Mouse (Mus musculus) kidney, embryonic 16.5 days (tissue): Measurements from ENCODE around the gene Agrp. TPM values are rescaled to one million over a fixed set of nuclear protein-coding genes. Genes with fewer than 3 reads are reported as not detected.
A peak's percentile ranks its signal among the peaks of the same experiment; 100 is the strongest.

Experiments used
- ATAC-seq: fragments of 200-750 bp; cut with Nextera tagmentation; 2 replicates; pipeline ENCODE4 v1.8.0; 2017; ENCODE audit warnings: moderate TSS enrichment; ENCODE audit not compliant: low FRiP score, low TSS enrichment
- H3K27ac ChIP-seq: fragments of 300-500 bp; sonication (generic); 2 replicates; pipeline ENCODE4 v1.5.1; 2014; ENCODE audit warnings: low read length
- H3K27me3 ChIP-seq: fragments of 300-500 bp; sonication (generic); 2 replicates; pipeline ENCODE4 v1.6.1; 2014; ENCODE audit warnings: low read length, control low read depth, mixed read lengths; ENCODE audit not compliant: insufficient read depth
- H3K36me3 ChIP-seq: fragments of 300-500 bp; sonication (generic); 2 replicates; pipeline ENCODE4 v1.6.1; 2014; ENCODE audit warnings: low read length, control low read depth, mixed read lengths; ENCODE audit not compliant: insufficient read depth
- H3K4me1 ChIP-seq: fragments of 300-500 bp; sonication (generic); 2 replicates; pipeline ENCODE4 v1.6.1; 2014; ENCODE audit warnings: low read length, control low read depth, mixed read lengths; ENCODE audit not compliant: insufficient read depth
- H3K4me2 ChIP-seq: fragments of 300-500 bp; sonication (generic); replicated peaks from 2 replicates; pipeline ENCODE4 v1.6.1; 2014; ENCODE audit warnings: low read depth, low read length
- H3K4me3 ChIP-seq: fragments of 300-500 bp; sonication (generic); 2 replicates; pipeline ENCODE4 v1.5.1; 2014; ENCODE audit warnings: mild to moderate bottlenecking, low read length
- H3K9ac ChIP-seq: fragments of 300-500 bp; sonication (generic); replicated peaks from 2 replicates; pipeline ENCODE4 v1.6.1; 2014; ENCODE audit warnings: low read length
- H3K9me3 ChIP-seq: fragments of 300-500 bp; sonication (generic); 2 replicates; pipeline ENCODE4 v1.6.1; 2016; ENCODE audit warnings: low read length, control low read depth
- WGBS: fragments of 180-500 bp; shearing (Covaris S2); extraction: QIAGEN DNeasy Blood & Tissue Kit; methylation state at CpG from one replicate; pipeline ENCODE4 v1.1.7; 2014; 5-methylcytosine and 5-hydroxymethylcytosine counted together
- polyA plus RNA-seq: library from polyadenylated mRNA; unstranded; fragments of >200 nt; fragmentation: Nextera tagmentation; extraction: Ambion mirVana; gene quantifications from 2 replicates; pipeline ENCODE4 v1.2.1, GENCODE M21; 2015

Agrp gene
- polyA plus RNA-seq, 1 experiment from 2014 or later = 0.84 TPM

DNA sequence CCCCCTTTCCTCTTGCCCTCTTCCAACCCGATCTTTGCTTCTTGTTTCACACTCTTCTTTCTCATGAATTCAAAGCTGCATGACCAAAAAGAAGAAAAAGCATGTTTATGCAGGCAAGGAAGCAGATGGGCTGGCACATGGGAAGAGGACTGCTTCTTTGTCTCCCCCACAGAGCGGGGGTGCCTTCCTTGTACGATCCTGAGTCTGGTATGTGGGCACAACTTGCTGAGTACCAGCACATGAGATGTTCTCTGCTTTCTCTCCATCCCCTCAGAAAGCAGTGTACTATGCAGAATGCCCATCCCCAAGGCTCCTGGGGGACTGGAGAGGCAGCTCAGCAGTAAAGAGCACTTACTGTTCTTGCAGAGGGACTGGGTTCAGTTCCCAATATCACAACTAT is 12.8 kb downstream of the Agrp start:
- no peak overlapping the region; the same call in 1 of the 2 replicates for H3K9ac ChIP-seq
- no peak overlapping the region for H3K4me2 ChIP-seq
- no peaks in the 10 kb centered on the region for H3K27me3 ChIP-seq
- peak overlapping the region; percentile 92 for H3K27ac ChIP-seq
- 31% methylated on average over 3 of the region's 3 CpGs for WGBS
- no peak overlapping the region for H3K4me3 ChIP-seq
- H3K9me3 ChIP-seq = no peaks in the 10 kb centered on the region
- ATAC-seq = no peak
- H3K4me1 ChIP-seq = peaks cover 39% of the 10 kb centered on the region
- H3K36me3 ChIP-seq = peaks cover 25% of the 10 kb centered on the region

DNA sequence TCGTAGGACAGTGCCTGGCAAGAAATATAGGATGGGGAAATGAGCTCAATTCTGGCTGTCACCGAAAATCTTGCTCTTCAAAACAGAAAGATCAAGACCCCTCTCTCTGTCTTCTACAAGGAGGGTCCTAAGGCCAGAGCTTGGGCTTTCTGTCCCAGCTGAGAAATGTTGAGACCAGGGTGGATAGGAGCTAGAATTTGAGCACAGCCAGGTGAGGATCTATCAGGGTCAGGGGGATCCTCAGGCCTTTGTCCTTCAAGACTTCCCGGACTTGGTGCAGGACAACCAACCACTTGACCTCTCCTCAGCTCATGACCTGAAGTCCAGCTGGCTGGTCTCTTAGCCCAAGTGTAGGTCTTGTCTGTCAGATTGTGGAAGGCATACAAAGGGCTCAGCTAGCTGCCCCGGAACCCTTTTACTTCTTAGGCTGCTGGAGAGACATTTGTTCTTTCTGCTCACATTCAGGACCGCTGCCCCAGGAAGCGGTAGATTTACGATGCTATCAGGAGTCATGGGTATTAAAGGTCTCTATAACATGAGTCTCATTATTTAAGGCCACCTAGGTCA is 13.4 kb downstream of the Agrp start:
- Histone ChIP-seq H3K27ac (peak overlapping the region; percentile 92; the same call in 1 of the 2 replicates), H3K4me3 (no peak overlapping the region), H3K27me3 (no peaks in the 10 kb centered on the region), H3K9ac (0 out of 2 replicates have a peak overlapping the region, but pooled peaks have one; percentile 0), H3K4me2 (0 out of 2 replicates have a peak overlapping the region, but pooled peaks have one; percentile 27), H3K9me3 (no peaks in the 10 kb centered on the region), H3K36me3 (peaks cover 31% of the 10 kb centered on the region), H3K4me1 (peaks cover 39% of the 10 kb centered on the region)
- 16% methylated on average over 7 of the region's 7 CpGs for WGBS
- no peak for ATAC-seq

DNA sequence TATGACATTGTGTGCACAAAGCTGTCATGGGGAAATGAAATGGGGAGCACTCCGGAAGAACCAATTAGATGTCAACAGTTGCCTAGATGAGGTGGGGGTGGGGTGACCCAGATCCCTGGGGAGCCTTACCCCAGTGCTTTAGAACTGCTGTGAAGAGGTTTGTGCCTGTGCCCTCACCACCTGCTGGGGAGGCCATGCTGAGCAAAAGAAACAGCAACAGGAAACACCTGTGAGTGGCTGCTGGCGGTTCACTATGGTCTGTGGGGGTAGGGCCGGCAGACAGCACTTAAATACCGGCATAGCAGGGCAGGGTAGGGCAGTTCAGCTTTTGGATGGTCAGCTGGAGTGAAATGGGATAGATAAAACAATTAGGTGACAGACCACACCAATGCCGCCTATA is 14.1 kb downstream of the Agrp start:
- H3K36me3 ChIP-seq = peaks cover 37% of the 10 kb centered on the region
- peak overlapping the region; percentile 27 for H3K4me2 ChIP-seq
- 12% methylated on average over 5 of the region's 5 CpGs for WGBS
- peak overlapping the region; percentile 92 for H3K27ac ChIP-seq
- H3K9me3 ChIP-seq = no peaks in the 10 kb centered on the region
- ATAC-seq = peak; percentile 20; the same call in 1 of the 2 replicates
- H3K4me3 ChIP-seq = 0 out of 2 replicates have a peak overlapping the region, but pooled peaks have one; percentile 11
- H3K27me3 ChIP-seq = no peaks in the 10 kb centered on the region
- peak overlapping the region; percentile 0; the same call in 1 of the 2 replicates for H3K9ac ChIP-seq
- H3K4me1 ChIP-seq = peaks cover 39% of the 10 kb centered on the region

DNA sequence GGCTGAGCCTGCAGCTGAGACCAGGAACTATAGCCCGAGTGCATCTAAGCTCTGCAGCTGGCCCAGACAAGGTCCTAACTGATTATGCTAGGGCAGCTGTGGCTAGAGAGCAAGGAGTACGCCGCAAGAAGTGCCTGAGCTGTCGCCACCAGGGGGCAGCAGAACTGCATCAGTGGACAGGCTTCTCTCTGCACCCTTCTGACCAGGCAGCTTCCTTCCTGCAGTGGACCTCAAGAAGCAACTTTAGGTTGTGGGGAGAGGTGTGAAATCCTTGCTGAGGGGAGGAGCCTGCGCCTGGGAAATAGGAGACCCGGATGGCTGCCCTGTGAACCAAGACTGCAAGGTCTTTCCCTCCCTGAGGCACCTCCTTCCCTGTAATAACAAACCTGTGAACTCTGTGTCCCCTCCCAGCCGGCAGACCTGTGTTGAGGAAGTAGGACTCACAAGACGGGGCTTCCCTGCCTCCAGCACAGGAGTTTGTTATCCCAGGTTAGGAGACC is 14.7 kb downstream of the Agrp start:
- H3K4me3 ChIP-seq = no peak overlapping the region
- H3K9me3 ChIP-seq = no peaks in the 10 kb centered on the region
- H3K27ac ChIP-seq = peak overlapping the region; percentile 92
- H3K4me2 ChIP-seq = peak overlapping the region; percentile 27
- ATAC-seq = peak; percentile 94
- peaks cover 43% of the 10 kb centered on the region for H3K36me3 ChIP-seq
- H3K27me3 ChIP-seq = no peaks in the 10 kb centered on the region
- H3K9ac ChIP-seq = peak overlapping the region; percentile 42
- peaks cover 39% of the 10 kb centered on the region for H3K4me1 ChIP-seq
- WGBS = 1% methylated on average over 8 of the region's 8 CpGs

DNA sequence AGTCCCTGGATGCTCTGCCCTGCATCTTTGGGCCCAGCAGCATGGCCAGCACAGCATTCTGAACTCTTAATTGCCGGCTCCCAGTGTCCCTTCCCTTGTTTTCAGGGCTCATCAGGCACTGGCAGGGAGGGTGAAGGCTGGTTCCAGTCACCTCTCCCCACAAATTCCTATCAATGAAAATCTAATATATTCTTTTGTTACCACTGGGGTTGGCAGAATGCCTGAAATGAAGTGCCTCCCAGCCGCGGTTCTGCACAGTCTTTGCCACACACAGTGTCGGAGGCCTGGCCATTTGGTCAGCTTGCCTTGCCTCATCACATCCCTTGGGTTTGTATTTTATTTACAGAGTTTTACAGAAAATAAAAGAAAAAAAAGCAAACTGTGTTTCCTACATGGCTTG is 15.4 kb downstream of the Agrp start:
- peak overlapping the region; percentile 42; the same call in 1 of the 2 replicates for H3K9ac ChIP-seq
- H3K9me3 ChIP-seq = no peaks in the 10 kb centered on the region
- H3K27me3 ChIP-seq = no peaks in the 10 kb centered on the region
- 59% methylated on average over 4 of the region's 4 CpGs for WGBS
- 0 out of 2 replicates have a peak overlapping the region, but pooled peaks have one; percentile 8 for H3K4me2 ChIP-seq
- peak overlapping the region; percentile 92 for H3K27ac ChIP-seq
- H3K4me3 ChIP-seq = no peak overlapping the region
- ATAC-seq = no peak
- H3K36me3 ChIP-seq = peaks cover 50% of the 10 kb centered on the region
- peaks cover 39% of the 10 kb centered on the region for H3K4me1 ChIP-seq

DNA sequence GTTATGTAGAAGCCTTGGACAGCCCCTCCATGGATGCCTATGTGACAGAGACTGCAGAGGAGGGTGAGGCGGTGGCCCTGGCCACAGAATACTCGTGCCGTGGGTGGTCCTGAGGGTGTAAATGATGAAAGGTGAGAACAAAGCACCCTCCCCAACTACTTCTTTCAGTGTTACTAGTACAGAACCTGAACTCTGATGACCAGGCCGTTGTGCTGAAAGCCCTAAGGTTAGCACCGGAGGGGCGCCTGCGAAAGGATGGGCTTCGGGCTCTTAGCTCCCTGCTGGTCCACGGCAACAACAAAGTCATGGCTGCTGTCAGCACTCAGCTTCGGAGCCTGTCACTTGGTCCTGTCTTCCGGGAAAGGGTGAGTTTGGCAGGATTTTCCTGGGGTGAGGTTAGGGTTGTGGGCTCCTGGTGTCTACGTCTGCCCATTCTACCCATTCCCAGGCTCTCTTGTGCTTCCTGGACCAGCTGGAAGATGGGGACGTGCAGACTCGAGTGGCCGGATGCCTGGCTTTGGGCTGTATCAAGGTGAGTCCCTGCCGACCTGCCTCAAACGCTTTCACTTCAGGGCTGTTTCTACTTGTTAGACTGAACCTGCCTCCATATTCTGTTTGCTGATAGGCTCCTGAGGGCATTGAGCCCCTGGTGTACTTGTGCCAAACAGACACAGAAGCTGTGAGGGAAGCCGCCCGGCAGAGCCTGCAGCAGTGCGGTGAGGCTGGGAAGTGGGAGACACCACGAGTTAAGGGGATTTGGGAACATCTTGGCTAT is 16.1 kb downstream of the Agrp start:
- no peak for ATAC-seq
- H3K27ac ChIP-seq = peak overlapping the region; percentile 92; the same call in 1 of the 2 replicates
- H3K4me2 ChIP-seq = no peak overlapping the region
- peaks cover 39% of the 10 kb centered on the region for H3K4me1 ChIP-seq
- H3K9ac ChIP-seq = no peak overlapping the region
- no peak overlapping the region for H3K4me3 ChIP-seq
- H3K36me3 ChIP-seq = peaks cover 57% of the 10 kb centered on the region
- H3K9me3 ChIP-seq = no peaks in the 10 kb centered on the region
- H3K27me3 ChIP-seq = no peaks in the 10 kb centered on the region
- WGBS = 86% methylated on average over 21 of the region's 21 CpGs

DNA sequence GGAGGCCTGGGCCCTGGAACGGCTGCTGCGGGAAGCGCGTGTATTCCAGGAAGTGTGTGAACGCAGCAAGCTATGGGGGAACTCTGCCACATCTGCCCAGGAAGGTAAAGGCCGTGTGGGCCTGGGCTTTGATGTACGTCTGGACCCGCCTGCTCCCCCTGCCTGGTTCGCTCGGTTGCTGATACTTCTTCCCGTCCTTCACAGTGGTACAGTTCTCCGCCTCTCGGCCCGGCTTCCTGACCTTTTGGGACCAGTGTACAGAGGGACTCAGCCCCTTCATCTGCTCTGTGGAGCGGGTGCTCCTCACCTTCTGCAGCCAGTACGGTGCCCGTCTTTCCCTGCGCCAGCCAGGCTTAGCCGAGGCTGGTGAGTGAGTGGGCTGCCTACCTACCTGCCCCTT is 17.0 kb downstream of the Agrp start:
- ATAC-seq = no peak
- Histone ChIP-seq H3K4me3 (no peak overlapping the region), H3K36me3 (peaks cover 66% of the 10 kb centered on the region), H3K4me2 (no peak overlapping the region), H3K27me3 (no peaks in the 10 kb centered on the region), H3K9me3 (no peaks in the 10 kb centered on the region), H3K9ac (no peak overlapping the region), H3K4me1 (peaks cover 36% of the 10 kb centered on the region), H3K27ac (no peak overlapping the region)
- 83% methylated on average over 19 of the region's 19 CpGs for WGBS

DNA sequence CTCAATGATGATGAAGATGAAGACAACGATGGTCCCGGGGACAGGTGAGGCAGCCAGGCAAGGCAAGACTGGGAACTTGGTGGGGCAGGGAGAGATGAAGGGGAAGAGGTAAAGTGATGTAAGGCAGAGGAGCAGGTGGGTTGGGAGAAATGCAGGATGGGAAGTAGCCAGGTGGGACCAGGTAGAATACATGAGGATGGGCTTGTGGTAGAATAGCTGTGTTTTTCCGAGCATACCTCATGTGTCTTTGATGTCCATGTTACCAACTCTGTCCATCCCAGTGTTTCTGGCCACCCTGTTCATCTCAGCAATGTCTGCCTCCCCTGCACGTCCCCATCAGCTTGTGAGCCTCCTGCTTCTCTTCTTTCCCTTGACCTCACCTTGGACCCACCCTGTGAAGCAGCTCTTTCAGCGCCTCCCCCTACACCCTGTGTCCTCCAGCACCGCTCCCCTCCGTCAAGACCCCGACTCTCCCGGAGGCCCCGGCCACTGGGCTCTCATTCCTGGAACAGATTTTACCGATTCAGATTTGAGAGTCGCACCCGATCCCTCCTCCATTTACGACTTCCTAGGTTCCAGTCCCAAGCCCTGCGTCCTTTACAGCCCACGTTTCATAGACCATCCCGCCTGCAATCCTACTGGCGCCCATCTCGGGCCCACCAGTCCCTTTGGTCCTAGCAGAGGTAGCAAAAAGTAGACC is 18.2 kb downstream of the Agrp start:
- H3K36me3 ChIP-seq = peaks cover 67% of the 10 kb centered on the region
- H3K27ac ChIP-seq = no peak overlapping the region
- H3K9ac ChIP-seq = no peak overlapping the region
- WGBS = 90% methylated on average over 19 of the region's 19 CpGs
- H3K4me1 ChIP-seq = peaks cover 30% of the 10 kb centered on the region
- no peak overlapping the region for H3K4me3 ChIP-seq
- no peak overlapping the region for H3K4me2 ChIP-seq
- no peaks in the 10 kb centered on the region for H3K9me3 ChIP-seq
- no peaks in the 10 kb centered on the region for H3K27me3 ChIP-seq
- no peak for ATAC-seq

DNA sequence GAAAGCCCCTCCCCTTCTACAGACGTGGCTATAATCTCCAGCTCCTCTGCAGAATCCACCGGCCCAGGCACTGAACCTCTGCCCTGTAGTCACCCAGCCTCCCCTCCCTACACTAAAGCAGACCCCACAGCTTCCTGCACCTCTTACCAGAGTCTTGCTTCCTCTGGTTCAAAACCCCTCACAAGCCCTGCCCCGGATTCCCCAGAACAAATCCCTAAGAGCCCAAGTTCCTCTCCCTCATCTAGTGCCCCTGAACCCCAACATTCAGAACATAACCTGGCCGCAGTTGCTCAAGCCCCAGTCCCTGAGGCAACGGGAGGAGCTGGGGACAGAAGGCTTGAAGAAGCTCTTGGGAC is 18.9 kb downstream of the Agrp start:
- H3K4me3 ChIP-seq = no peak overlapping the region
- ATAC-seq = no peak
- H3K36me3 ChIP-seq = peaks cover 67% of the 10 kb centered on the region
- H3K27ac ChIP-seq = no peak overlapping the region
- H3K4me1 ChIP-seq = peaks cover 24% of the 10 kb centered on the region
- no peak overlapping the region for H3K9ac ChIP-seq
- WGBS = 84% methylated on average over 5 of the region's 5 CpGs
- no peak overlapping the region for H3K4me2 ChIP-seq
- H3K9me3 ChIP-seq = no peaks in the 10 kb centered on the region
- no peaks in the 10 kb centered on the region for H3K27me3 ChIP-seq
